Mouse (Mus musculus): Measurements from ENCODE around the gene Zbtb12.
"Not testable (repeated sequence)": the region's sequence is repeated elsewhere in the genome, so short reads cannot be mapped to it uniquely, and the experiment has no call there.

Zbtb12 gene

GRCm38 (mm10) chr17:34879336-34879879 lies at the start of gene Zbtb12:
Gene Zbtb12, plus strand, starts transcription at chr17:34879483.
- DNase-seq, result no peak

GRCm38 (mm10) chr17:34830776-34831175 lies 48.5 kb upstream of the Zbtb12 start:
- DNase-seq, result not testable (repeated sequence)

- DNase-seq, result no peak
Measured at GRCm38 (mm10) chr17:34836155-34836855, 43.0 kb upstream of the Zbtb12 start.

- DNase-seq, result peak; percentile 98
Measured at GRCm38 (mm10) chr17:34836856-34837221, 42.4 kb upstream of the Zbtb12 start, which contains the start of the genes Stk19 and Dxo. Gene Stk19, minus strand, starts transcription at chr17:34836945. Gene Dxo, plus strand, starts transcription at chr17:34837019.

GRCm38 (mm10) chr17:34837464-34838324 lies 41.6 kb upstream of the Zbtb12 start:
- peak; percentile 47 for DNase-seq

- no peak for DNase-seq
Measured at GRCm38 (mm10) chr17:34838785-34839184, 40.5 kb upstream of the Zbtb12 start.

GRCm38 (mm10) chr17:34840736-34841307 lies 38.5 kb upstream of the Zbtb12 start:
- no peak for DNase-seq

- no peak for DNase-seq
Measured at GRCm38 (mm10) chr17:34844884-34845283, 34.4 kb upstream of the Zbtb12 start.

GRCm38 (mm10) chr17:34847192-34847591 lies 32.1 kb upstream of the Zbtb12 start:
- no peak for DNase-seq

GRCm38 (mm10) chr17:34847615-34848014 lies 31.7 kb upstream of the Zbtb12 start:
- DNase-seq, result no peak

- DNase-seq, result peak; percentile 99
Measured at GRCm38 (mm10) chr17:34849722-34850516, 29.4 kb upstream of the Zbtb12 start, which contains the start of the genes Skiv2l and Nelfe. Gene Skiv2l, minus strand, starts transcription at chr17:34850210. Gene Nelfe, plus strand, starts transcription at chr17:34850391.

- DNase-seq, result no peak
Measured at GRCm38 (mm10) chr17:34850517-34851125, 28.7 kb upstream of the Zbtb12 start.

- no peak for DNase-seq
Measured at GRCm38 (mm10) chr17:34853511-34853910, 25.8 kb upstream of the Zbtb12 start.

GRCm38 (mm10) chr17:34854761-34855160 lies 24.5 kb upstream of the Zbtb12 start:
- DNase-seq, result no peak

- DNase-seq, result peak; percentile 77
Measured at GRCm38 (mm10) chr17:34855825-34856224, 23.5 kb upstream of the Zbtb12 start.

GRCm38 (mm10) chr17:34858670-34859069 lies 20.6 kb upstream of the Zbtb12 start:
- no peak for DNase-seq

- no peak for DNase-seq
Measured at GRCm38 (mm10) chr17:34860514-34860913, 18.8 kb upstream of the Zbtb12 start.

GRCm38 (mm10) chr17:34861704-34862415 lies 17.4 kb upstream of the Zbtb12 start:
- peak; percentile 57 for DNase-seq

- DNase-seq, result peak; percentile 65
Measured at GRCm38 (mm10) chr17:34862416-34863081, 16.7 kb upstream of the Zbtb12 start, which contains the start of gene Cfb. Gene Cfb, minus strand, starts transcription at chr17:34862518.

- no peak for DNase-seq
Measured at GRCm38 (mm10) chr17:34865981-34866380, 13.3 kb upstream of the Zbtb12 start.
